Mouse (Mus musculus): ENCODE results near the gene Cdk8.

Gene Cdk8

GRCm38 (mm10) chr5:146315268-146315921 is 84.4 kb downstream of the Cdk8 start:
- DNase-seq (ENCODE audit: extremely low spot score, low read depth, low spot score), result no peak

- no peak for DNase-seq (ENCODE audit: extremely low spot score, low read depth, low spot score)
Observed at GRCm38 (mm10) chr5:146316316-146316715, 85.3 kb downstream of the Cdk8 start.

- DNase-seq (ENCODE audit: extremely low spot score, low read depth, low spot score), result no peak
Observed at GRCm38 (mm10) chr5:146318051-146318450, 87.0 kb downstream of the Cdk8 start.

- no peak for DNase-seq (ENCODE audit: extremely low spot score, low read depth, low spot score)
Observed at GRCm38 (mm10) chr5:146318461-146318860, 87.4 kb downstream of the Cdk8 start.

- DNase-seq (ENCODE audit: extremely low spot score, low read depth, low spot score), result no peak
Observed at GRCm38 (mm10) chr5:146328941-146329340, 97.9 kb downstream of the Cdk8 start.

GRCm38 (mm10) chr5:146329541-146329940 is 98.5 kb downstream of the Cdk8 start:
- no peak for DNase-seq (ENCODE audit: extremely low spot score, low read depth, low spot score)

- peak; percentile 20 for DNase-seq (ENCODE audit: extremely low spot score, low read depth, low spot score)
Observed at GRCm38 (mm10) chr5:146330031-146330764, 99.2 kb downstream of the Cdk8 start.

GRCm38 (mm10) chr5:146330765-146331115 is 99.7 kb downstream of the Cdk8 start:
- no peak for DNase-seq (ENCODE audit: extremely low spot score, low read depth, low spot score)

GRCm38 (mm10) chr5:146331131-146331530 is 100.1 kb downstream of the Cdk8 start:
- DNase-seq (ENCODE audit: extremely low spot score, low read depth, low spot score), result no peak

GRCm38 (mm10) chr5:146332541-146332940 is 101.5 kb downstream of the Cdk8 start:
- DNase-seq (ENCODE audit: extremely low spot score, low read depth, low spot score), result no peak

GRCm38 (mm10) chr5:146334410-146334809 is 103.4 kb downstream of the Cdk8 start:
- DNase-seq (ENCODE audit: extremely low spot score, low read depth, low spot score), result no peak

GRCm38 (mm10) chr5:146338064-146338463 is 107.0 kb downstream of the Cdk8 start:
- no peak for DNase-seq (ENCODE audit: extremely low spot score, low read depth, low spot score)

GRCm38 (mm10) chr5:146340037-146340436 is 109.0 kb downstream of the Cdk8 start:
- no peak for DNase-seq (ENCODE audit: extremely low spot score, low read depth, low spot score)

GRCm38 (mm10) chr5:146344911-146345686 is 114.1 kb downstream of the Cdk8 start:
- DNase-seq (ENCODE audit: extremely low spot score, low read depth, low spot score), result no peak

GRCm38 (mm10) chr5:146347081-146347480 is 116.1 kb downstream of the Cdk8 start:
- no peak for DNase-seq (ENCODE audit: extremely low spot score, low read depth, low spot score)

- DNase-seq (ENCODE audit: extremely low spot score, low read depth, low spot score), result no peak
Observed at GRCm38 (mm10) chr5:146349183-146349582, 118.2 kb downstream of the Cdk8 start.

- DNase-seq (ENCODE audit: extremely low spot score, low read depth, low spot score), result no peak
Observed at GRCm38 (mm10) chr5:146350784-146351183, 119.8 kb downstream of the Cdk8 start.

- DNase-seq (ENCODE audit: extremely low spot score, low read depth, low spot score), result no peak
Observed at GRCm38 (mm10) chr5:146352006-146352405, 121.0 kb downstream of the Cdk8 start.
